ENCODE assay signal across 16 mouse cellular contexts in genomic region chr2:137153172-137153667, GRCm38 (mm10). TPM values are rescaled to one million over a fixed set of nuclear protein-coding genes. Genes with fewer than 3 reads are reported as not detected.
DNase-seq lines count a peak whose midpoint lies in the region; ATAC-seq lines count a peak whose summit lies in the region.
"Had no signal": no experiment of that assay in that cellular context is flagged by ENCODE, and none has a peak within 500 bp of the region (broad histone marks: within the 10 kb centered on the region; RNA-seq: fewer than 3 reads in every experiment).

No protein-coding gene starts in this region.

- H3K27me3 ChIP-seq in forebrain, embryonic 14.5 days (replicated peaks; ENCODE audit: control insufficient read depth, insufficient read depth, low read length) = no peaks in the 10 kb centered on the region
- no peaks in the 10 kb centered on the region for H3K27me3 ChIP-seq in midbrain, embryonic 11.5 days (ENCODE audit: control insufficient read depth, insufficient read depth, low read length)
- H3K27me3 ChIP-seq: megakaryocyte, embryonic 14.5 days; stomach, embryonic 15.5 days had no signal

- H3K36me3 ChIP-seq in forebrain, embryonic 14.5 days (ENCODE audit: control insufficient read depth, insufficient read depth, low read length) = no peaks in the 10 kb centered on the region
- H3K36me3 ChIP-seq in midbrain, embryonic 11.5 days (ENCODE audit: control insufficient read depth, insufficient read depth, low read length) = no peaks in the 10 kb centered on the region
- H3K36me3 ChIP-seq: stomach, embryonic 15.5 days had no signal

- H3K9ac ChIP-seq in forebrain, embryonic 14.5 days (ENCODE audit: low read length) = no peak overlapping the region
- no peak overlapping the region for H3K9ac ChIP-seq in midbrain, embryonic 11.5 days (ENCODE audit: low read length)
- H3K9ac ChIP-seq: liver, embryonic 14.5 days; stomach, embryonic 15.5 days had no signal

- 9% methylated on average over 10 of the region's 10 CpGs for WGBS in forebrain, embryonic 14.5 days
- 16% methylated on average over 10 of the region's 10 CpGs for WGBS in midbrain, embryonic 11.5 days

- no peak overlapping the region for H3K4me3 ChIP-seq in forebrain, embryonic 14.5 days (ENCODE audit: low read depth, low read length)
- H3K4me3 ChIP-seq in midbrain, embryonic 11.5 days (ENCODE audit: low read depth, low read length) = no peak overlapping the region
- H3K4me3 ChIP-seq: erythroblast, embryonic 14.5 days; megakaryocyte, embryonic 14.5 days; stomach, embryonic 15.5 days had no signal

- H3K4me2 ChIP-seq in forebrain, embryonic 14.5 days (ENCODE audit: low read length) = no peak overlapping the region
- H3K4me2 ChIP-seq in midbrain, embryonic 11.5 days = no peak overlapping the region
- H3K4me2 ChIP-seq: stomach, embryonic 15.5 days had no signal

- no peak overlapping the region for H3K27ac ChIP-seq in forebrain, embryonic 14.5 days (ENCODE audit: low read depth, low read length)
- H3K27ac ChIP-seq in midbrain, embryonic 11.5 days (ENCODE audit: low read depth, low read length) = no peak overlapping the region
- H3K27ac ChIP-seq: liver, embryonic 14.5 days; stomach, embryonic 15.5 days had no signal

- H3K4me1 ChIP-seq in forebrain, embryonic 14.5 days (ENCODE audit: control insufficient read depth, insufficient read depth, low read length) = no peaks in the 10 kb centered on the region
- peaks cover 6% of the 10 kb centered on the region for H3K4me1 ChIP-seq in midbrain, embryonic 11.5 days (ENCODE audit: control insufficient read depth, insufficient read depth, low read length)
- H3K4me1 ChIP-seq: megakaryocyte, embryonic 14.5 days; stomach, embryonic 15.5 days had no signal

- peak; percentile 92 for ATAC-seq in forebrain, embryonic 14.5 days
- ATAC-seq in midbrain, embryonic 11.5 days (ENCODE audit: low FRiP score) = peak; percentile 94
- ATAC-seq in activated CD4-positive, CD25-positive, alpha-beta regulatory T cell, adult 4 months = no peak

- DNase-seq in embryo, embryonic 10 days (ENCODE audit: low spot score) = peak; percentile 27
- no peak for DNase-seq in embryo, embryonic 11 days
- DNase-seq in ES-CJ7 (ENCODE audit: low read depth, low spot score) = peak; percentile 2
- peak; percentile 63 for DNase-seq in forebrain, embryonic 14.5 days (ENCODE audit: low spot score)
- DNase-seq in midbrain, embryonic 11.5 days (ENCODE audit: low spot score, missing footprints) = peak; percentile 94
- no peak for DNase-seq in layer of hippocampus, adult 8-10 months (ENCODE audit: low spot score in 2 of 2)
- DNase-seq in heart, adult 9 months (ENCODE audit: low spot score in 2 of 2) = no peak
- DNase-seq: adrenal gland, postnatal 10 days; cerebellum, adult 18-20 months; heart, postnatal 4 days had no signal

- no peaks in the 10 kb centered on the region for H3K9me3 ChIP-seq in forebrain, embryonic 14.5 days (replicated peaks; ENCODE audit: control insufficient read depth, low read length)
- H3K9me3 ChIP-seq in midbrain, embryonic 11.5 days (ENCODE audit: control insufficient read depth, low read length) = no peaks in the 10 kb centered on the region; the same call in 1 of the 2 replicates
- H3K9me3 ChIP-seq: stomach, embryonic 15.5 days had no signal

RNA-seq across cellular contexts. Expression of gene Jag1, which starts 36.8 kb away (rescaled TPM):
- polyA plus RNA-seq in forebrain, embryonic 14.5 days (2014; fragmentation: Nextera tagmentation; extraction: Ambion mirVana) = 6.5 and 8.8 TPM in 2 replicates
- 35.4 TPM in 2 replicates for polyA plus RNA-seq in midbrain, embryonic 11.5 days (2014; fragmentation: Nextera tagmentation; extraction: Ambion mirVana)
- 10 to 100 TPM; 10.0 to 11.6 (median 10.9) TPM for total RNA-seq in layer of hippocampus, adult 8-10 months (2022)
- polyA plus RNA-seq in activated CD4-positive, CD25-positive, alpha-beta regulatory T cell, adult 4 months (2017; shearing (Covaris generic)) = under 1 TPM; 0.17 to 0.24 TPM
- total RNA-seq: MEL had no signal
- polyA plus RNA-seq: erythroblast, embryonic 14.5 days had no signal

Comparison
In these comparisons a context has a peak if more than half of its experiments do, and no peak if none do; other contexts are left out.
1. DNase-seq: peak in embryo, embryonic 10 days (single experiment), ES-CJ7 (single experiment), forebrain, embryonic 14.5 days (single experiment) and midbrain, embryonic 11.5 days (single experiment); none in embryo, embryonic 11 days (single experiment), layer of hippocampus, adult 8-10 months (0 of 2) and heart, adult 9 months (0 of 2).